Mouse (Mus musculus) olfactory bulb, adult 2 months (tissue): Measurements from ENCODE around the gene Fbln2. TPM values are rescaled to one million over a fixed set of nuclear protein-coding genes. Genes with fewer than 3 reads are reported as not detected.
A peak's percentile ranks its signal among the peaks of the same experiment; 100 is the strongest.
"Not testable (repeated sequence)": the region's sequence is repeated elsewhere in the genome, so short reads cannot be mapped to it uniquely, and the experiment has no call there.

Source experiments
- H3K27ac ChIP-seq: fragments of 200-500 bp; 2 replicates; pipeline ENCODE4 v1.5.1; 2012; ENCODE audit warnings: low read depth, low read length; ENCODE audit not compliant: insufficient read depth
- H3K4me1 ChIP-seq: fragments of 200-500 bp; 2 replicates; pipeline ENCODE4 v1.6.1; 2012; ENCODE audit warnings: low read length; ENCODE audit not compliant: control insufficient read depth, insufficient read depth
- H3K4me3 ChIP-seq: fragments of 200-500 bp; 2 replicates; pipeline ENCODE4 v1.5.1; 2012; ENCODE audit warnings: mild to moderate bottlenecking, low read depth, low read length, moderate library complexity; ENCODE audit not compliant: insufficient read depth
- CTCF ChIP-seq: fragments of 200-500 bp; IDR thresholded peaks from 2 replicates; pipeline ENCODE4 v1.5.1; 2012; ENCODE audit warnings: low read depth, mild to moderate bottlenecking, low read length, moderate library complexity; ENCODE audit not compliant: insufficient read depth
- POLR2A ChIP-seq: fragments of 200-500 bp; IDR thresholded peaks from 2 replicates; pipeline ENCODE4 v1.6.1; 2012; ENCODE audit warnings: mild to moderate bottlenecking, low read depth, low read length, moderate library complexity; ENCODE audit not compliant: insufficient read depth
- WGBS: fragments of 180-500 bp; shearing (Covaris S2); methylation state at CpG from one replicate; pipeline ENCODE4 v1.1.7; 2018; 5-methylcytosine and 5-hydroxymethylcytosine counted together
- polyA plus RNA-seq: library from polyadenylated mRNA; stranded (reverse); fragments of >200 nt; gene quantifications from 2 replicates; pipeline ENCODE4 v1.2.4, GENCODE M21; 2012; ENCODE audit warnings: low replicate concordance; ENCODE audit not compliant: missing spikeins, insufficient read depth, insufficient read length

The Fbln2 gene
- polyA plus RNA-seq, result not detected in 2 replicates

- H3K4me1 ChIP-seq, result peaks cover 19% of the 10 kb centered on the region
- H3K4me3 ChIP-seq, result peak within 1 kb of the TSS; percentile 33
- not testable (repeated sequence) for H3K27ac ChIP-seq
Measured at GRCm38 (mm10) chr6:91212155-91212554, at the start of gene Fbln2. Gene Fbln2 (plus strand): TSS chr6:91212455.

DNA sequence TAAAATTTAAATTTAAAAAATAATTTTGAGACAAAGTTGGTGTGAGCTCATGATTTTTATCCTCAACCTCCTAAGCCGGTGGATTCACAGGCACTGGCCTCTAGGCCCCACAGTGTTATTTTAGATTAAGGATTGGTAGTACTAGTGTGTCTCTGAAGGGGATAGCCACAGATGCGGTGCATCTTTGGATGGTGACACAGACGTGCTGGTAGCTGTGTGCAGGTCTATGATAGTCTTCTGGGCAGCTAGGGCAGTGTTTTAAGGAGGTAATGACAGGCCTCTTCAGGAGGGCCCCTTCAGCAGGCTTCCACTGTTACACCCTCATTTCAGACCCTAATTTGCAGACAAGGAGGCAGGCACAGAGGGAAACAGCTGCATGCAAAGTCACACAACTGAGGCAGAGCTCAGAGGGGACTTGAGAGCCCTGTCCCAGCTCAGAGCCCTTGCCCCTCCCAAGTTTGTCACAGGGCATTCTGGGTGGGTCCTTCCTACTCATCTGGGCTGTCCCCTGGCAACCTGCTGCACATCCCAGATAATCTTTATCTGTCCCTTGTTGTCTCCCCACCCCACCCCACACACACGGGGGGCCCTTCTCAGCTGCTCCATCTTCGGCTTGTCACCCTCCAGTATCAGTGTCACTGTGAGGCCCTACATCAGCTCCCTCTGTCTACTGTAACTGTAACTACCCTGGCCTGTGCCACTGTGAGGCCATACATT, 48.9 kb upstream of the Fbln2 start:
- WGBS, result 67% methylated on average over 5 of the region's 5 CpGs

GRCm38 (mm10) chr6:91164584-91164983, 47.7 kb upstream of the Fbln2 start:
- TF ChIP-seq CTCF, result no peak
- TF ChIP-seq POLR2A, result no peak
- no peak overlapping the region for H3K27ac ChIP-seq
- WGBS, result 55% methylated on average over 2 of the region's 2 CpGs

More for the DNA sequence above, 48.9 kb upstream of the Fbln2 start:
- no peak for TF ChIP-seq POLR2A
- no peak for TF ChIP-seq CTCF
- no peak overlapping the region for H3K27ac ChIP-seq
- H3K4me3 ChIP-seq, result no peak overlapping the region
- H3K4me1 ChIP-seq, result peaks cover 25% of the 10 kb centered on the region

DNA sequence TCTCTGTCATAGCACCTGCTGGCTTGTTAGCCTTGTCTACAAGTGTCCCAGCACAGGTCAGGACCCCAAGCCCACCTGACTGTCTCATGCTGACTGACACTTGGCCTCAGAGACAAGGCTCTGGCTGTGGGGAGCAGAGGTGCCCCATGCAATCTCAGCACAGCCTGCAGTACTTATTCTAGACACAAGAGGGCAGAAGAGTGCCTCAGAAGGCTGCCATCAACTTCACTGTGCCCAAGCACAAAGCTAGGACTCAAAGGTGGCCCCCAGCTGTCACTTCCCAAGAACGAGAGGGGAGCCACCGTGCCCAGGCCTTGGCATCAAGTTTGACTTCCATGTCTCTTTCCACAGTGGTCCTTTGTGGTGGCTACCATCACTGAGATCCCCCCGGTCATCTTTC, 47.0 kb upstream of the Fbln2 start:
- no peak overlapping the region for H3K27ac ChIP-seq
- peaks cover 11% of the 10 kb centered on the region for H3K4me1 ChIP-seq
- no peak for TF ChIP-seq POLR2A
- TF ChIP-seq CTCF, result 0 out of 2 replicates have a peak, but pooled peaks have one; percentile 40
- 30% methylated on average over 3 of the region's 3 CpGs for WGBS
- no peak overlapping the region for H3K4me3 ChIP-seq

More at GRCm38 (mm10) chr6:91164584-91164983, 47.7 kb upstream of the Fbln2 start:
- no peak overlapping the region for H3K4me3 ChIP-seq
- peaks cover 16% of the 10 kb centered on the region for H3K4me1 ChIP-seq

GRCm38 (mm10) chr6:91167828-91168227, 44.4 kb upstream of the Fbln2 start:
- H3K4me3 ChIP-seq, result no peak overlapping the region
- no peak overlapping the region for H3K27ac ChIP-seq
- peaks cover 3% of the 10 kb centered on the region; the same call in 1 of the 2 replicates for H3K4me1 ChIP-seq
- WGBS, result 73% methylated on average over 3 of the region's 3 CpGs
- no peak for TF ChIP-seq POLR2A
- TF ChIP-seq CTCF, result no peak

- Histone ChIP-seq H3K4me1 (peaks cover 3% of the 10 kb centered on the region; the same call in 1 of the 2 replicates), H3K4me3 (no peak overlapping the region), H3K27ac (no peak overlapping the region)
- no peak for TF ChIP-seq POLR2A
- no peak for TF ChIP-seq CTCF
- 92% methylated on average over 8 of the region's 8 CpGs for WGBS
Measured at GRCm38 (mm10) chr6:91169129-91169528, 43.1 kb upstream of the Fbln2 start.

GRCm38 (mm10) chr6:91171396-91171895, 40.8 kb upstream of the Fbln2 start:
- TF ChIP-seq CTCF (no peak), POLR2A (no peak)
- WGBS, result 78% methylated on average over 3 of the region's 3 CpGs

DNA sequence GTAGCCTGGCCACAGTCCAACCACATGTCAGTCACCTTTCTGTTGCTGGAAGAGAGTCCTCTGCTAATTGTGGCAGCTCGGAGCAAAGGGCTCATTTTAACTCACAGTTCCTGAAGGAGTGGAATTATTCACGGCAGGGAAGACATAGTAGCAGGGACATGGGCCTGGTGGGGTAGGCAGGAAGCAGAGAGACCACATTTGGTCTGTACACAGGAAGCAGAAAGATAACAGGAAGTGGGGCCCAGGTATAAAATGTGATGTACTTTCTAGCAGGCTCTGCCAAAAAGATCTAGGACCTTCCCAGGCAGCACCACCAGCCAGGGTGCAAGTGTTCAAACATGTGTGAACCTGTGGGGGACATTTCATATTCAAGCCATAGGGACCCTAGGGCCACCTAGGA, 39.9 kb upstream of the Fbln2 start:
- Histone ChIP-seq H3K4me1 (no peaks in the 10 kb centered on the region), H3K4me3 (no peak overlapping the region), H3K27ac (no peak overlapping the region)
- TF ChIP-seq CTCF, result no peak
- WGBS, result 55% methylated on average over 2 of the region's 2 CpGs

More at GRCm38 (mm10) chr6:91171396-91171895, 40.8 kb upstream of the Fbln2 start:
- H3K27ac ChIP-seq, result no peak overlapping the region
- no peak overlapping the region for H3K4me3 ChIP-seq
- H3K4me1 ChIP-seq, result no peaks in the 10 kb centered on the region

GRCm38 (mm10) chr6:91173221-91173880, 38.9 kb upstream of the Fbln2 start:
- Histone ChIP-seq H3K27ac (no peak overlapping the region), H3K4me1 (no peaks in the 10 kb centered on the region), H3K4me3 (no peak overlapping the region)
- 49% methylated on average over 7 of the region's 7 CpGs for WGBS
- TF ChIP-seq CTCF (peak; percentile 45; the same call in 1 of the 2 replicates), POLR2A (no peak)
